Mouse (Mus musculus) left cerebral cortex, postnatal 14 days (tissue): ENCODE results near the gene Magi1. TPM values are rescaled to one million over a fixed set of nuclear protein-coding genes. Genes with fewer than 3 reads are reported as not detected.

Experiments used
- DNase-seq, 2 experiments: peaks; one replicate each; pipeline ENCODE4 v3.0.0; 2021 to 2022; ENCODE audit warnings: low spot score in 2 of 2, mixed read lengths in 1 of 2
- intact Hi-C: fragments of 180-260 bp; cut with DNase I; formaldehyde crosslinking; loops from one replicate; pipeline ENCODE4 v1.15.1; 2025
- total RNA-seq, 2 experiments: library from RNA; stranded (reverse); gene quantifications; 2 replicates each; pipeline ENCODE4 v1.2.3; 2021

The Magi1 gene
- total RNA-seq, 2 experiments from 2014 or later, result 80.0 to 80.2 TPM

- intact Hi-C loops, result loop anchor here (2.0 kb wide), 1 partner anchor 59 kb away; no protein-coding TSS in a partner anchor
Observed at GRCm38 (mm10) chr6:94139952-94140414, 143.7 kb downstream of the Magi1 start.

GRCm38 (mm10) chr6:94136693-94137092, 147.0 kb downstream of the Magi1 start:
- no peak for DNase-seq
- intact Hi-C loops, result no loop called here

More at GRCm38 (mm10) chr6:94139952-94140414, 143.7 kb downstream of the Magi1 start:
- DNase-seq, result no peak

GRCm38 (mm10) chr6:94134159-94134558, 149.6 kb downstream of the Magi1 start:
- intact Hi-C loops, result no loop called here
- DNase-seq, result no peak

GRCm38 (mm10) chr6:94131999-94132398, 151.7 kb downstream of the Magi1 start:
- DNase-seq, result no peak
- intact Hi-C loops, result no loop called here

- intact Hi-C loops, result no loop called here
- no peak for DNase-seq
Observed at GRCm38 (mm10) chr6:94130389-94130788, 153.3 kb downstream of the Magi1 start.

DNA sequence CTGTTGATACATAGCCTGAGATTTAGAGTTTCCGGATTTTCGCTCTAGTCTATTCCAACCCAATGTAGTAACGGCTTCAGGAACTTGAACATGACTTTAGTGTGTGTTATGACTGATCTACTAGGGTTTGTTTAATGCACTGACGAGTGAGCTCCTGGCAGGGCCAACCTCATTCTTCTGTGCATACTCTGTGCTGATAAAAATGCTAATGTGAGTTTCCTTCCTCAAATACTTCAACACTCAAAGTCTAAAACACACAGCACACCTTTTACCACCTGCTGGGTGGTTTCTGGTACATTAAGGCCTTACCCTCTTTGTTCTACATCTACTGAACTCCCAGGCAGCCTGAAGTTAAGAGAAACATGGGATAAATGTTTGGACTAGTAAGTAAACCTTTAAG, 157.0 kb downstream of the Magi1 start:
- intact Hi-C loops, result no loop called here
- no peak for DNase-seq

GRCm38 (mm10) chr6:94125144-94125543, 158.6 kb downstream of the Magi1 start:
- intact Hi-C loops, result no loop called here
- DNase-seq, result no peak

DNA sequence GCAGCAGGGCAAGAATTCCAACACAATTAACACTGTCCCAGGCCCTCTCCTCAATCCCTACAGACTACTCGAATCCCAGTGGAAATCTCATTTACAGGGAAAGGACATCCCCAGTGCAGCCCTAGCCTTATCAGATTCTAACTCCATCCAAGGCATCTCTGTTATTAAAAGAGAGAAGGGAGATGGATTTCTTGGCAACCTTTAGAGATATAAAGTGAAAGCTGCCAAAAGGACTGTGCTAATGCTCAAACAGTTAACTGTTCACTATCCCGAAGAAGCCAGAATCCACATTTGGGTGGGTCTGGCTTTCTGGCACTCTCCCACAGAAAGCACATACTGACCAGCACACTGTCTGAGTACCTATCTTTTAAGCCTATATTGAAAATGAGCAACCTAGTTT, 159.4 kb downstream of the Magi1 start:
- intact Hi-C loops, result no loop called here
- DNase-seq, result no peak

DNA sequence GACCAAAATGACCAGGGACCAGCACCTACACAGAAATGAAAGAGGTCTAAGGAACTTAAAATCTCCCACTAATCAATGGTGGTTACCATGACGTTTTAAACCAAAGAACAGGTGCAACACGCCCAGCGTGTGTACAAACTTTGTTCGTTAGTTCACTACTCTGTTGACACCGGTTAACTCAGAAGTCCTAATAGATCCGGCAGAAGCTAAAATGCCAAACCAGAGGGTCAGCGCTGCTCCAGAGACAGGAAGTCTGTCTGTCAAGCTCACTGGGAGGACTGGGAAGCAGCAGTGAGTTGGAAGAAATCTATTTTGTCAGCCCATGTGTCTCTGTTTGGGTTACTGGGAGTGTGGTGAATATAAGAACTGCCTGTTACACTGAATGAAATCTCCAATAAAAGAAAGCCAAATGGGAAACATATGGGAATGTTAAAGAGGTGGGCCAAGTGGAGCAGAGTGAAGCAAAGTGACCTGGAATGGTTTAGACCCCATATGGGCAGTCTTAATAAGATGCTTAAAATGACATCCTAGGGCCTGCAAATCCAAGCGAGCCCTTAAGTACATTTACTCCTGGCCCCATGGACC, 161.1 kb downstream of the Magi1 start:
- intact Hi-C loops, result no loop called here
- DNase-seq, result no peak

GRCm38 (mm10) chr6:94121488-94121887, 162.2 kb downstream of the Magi1 start:
- peak; percentile 12 to 17 for DNase-seq
- intact Hi-C loops, result no loop called here

DNA sequence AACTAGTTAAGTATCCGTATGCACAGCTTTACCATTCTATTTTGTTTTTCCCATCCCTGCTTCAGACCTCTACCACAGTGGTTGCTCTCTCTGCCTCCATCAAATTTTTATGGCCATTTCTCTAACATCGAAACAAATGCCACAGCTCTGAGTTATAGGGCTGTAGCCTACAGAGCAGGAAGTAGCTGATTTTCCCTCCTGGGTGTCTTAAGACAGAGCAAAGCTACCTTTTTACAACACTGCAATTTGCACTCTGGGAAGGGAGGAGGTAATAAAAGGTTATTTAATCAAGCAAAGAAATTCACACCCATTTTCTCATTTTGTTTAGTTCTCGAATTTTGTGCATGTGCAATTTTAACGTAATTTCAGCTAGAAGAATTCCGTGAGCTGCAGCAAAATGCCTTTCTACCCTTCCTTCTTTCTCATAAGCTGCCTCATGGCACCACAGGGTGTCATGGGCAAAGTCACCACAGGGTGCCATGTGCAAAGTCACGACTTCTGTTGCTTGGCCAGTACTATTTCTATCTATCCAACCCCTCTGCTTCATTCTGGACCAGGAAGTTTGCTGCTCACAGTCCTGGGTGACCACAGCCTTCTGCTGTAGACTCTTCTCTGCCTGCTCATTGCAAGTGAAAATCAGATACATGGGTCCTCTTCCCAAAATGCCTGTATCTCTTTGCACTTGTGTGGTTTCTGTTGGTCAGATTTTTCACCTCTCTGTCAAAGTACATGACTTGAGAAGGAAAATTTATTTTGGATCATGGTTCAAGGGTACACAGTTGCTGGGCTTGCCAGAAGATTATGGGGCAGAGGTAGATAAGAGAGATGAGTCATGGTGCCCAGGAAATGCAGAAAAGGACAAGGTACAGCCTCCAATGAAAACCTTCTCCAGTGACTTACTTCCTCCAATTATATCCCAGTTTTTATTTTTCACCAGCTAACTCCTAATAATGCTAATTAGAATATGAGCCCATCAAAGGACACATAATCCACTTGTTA, 167.0 kb downstream of the Magi1 start:
- intact Hi-C loops, result no loop called here
- DNase-seq, result no peak

DNA sequence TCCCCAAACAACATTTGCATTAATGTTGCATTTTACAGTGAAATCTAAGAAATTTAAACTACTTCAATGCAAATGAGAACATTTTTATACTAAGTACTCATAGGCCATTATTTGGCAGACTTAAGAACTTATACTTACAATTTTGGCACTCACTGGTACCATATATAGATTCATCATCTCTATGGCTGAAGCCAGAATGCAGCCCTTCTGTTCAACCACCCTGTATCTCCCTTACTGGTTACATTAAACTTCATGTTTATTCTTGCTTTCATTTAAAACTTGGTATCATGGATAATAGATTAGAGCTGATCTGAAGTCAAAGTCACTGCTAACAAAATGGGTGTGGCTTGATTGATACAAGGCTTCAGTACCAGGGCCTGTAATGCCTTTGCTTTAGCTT, 171.9 kb downstream of the Magi1 start:
- intact Hi-C loops, result no loop called here

DNA sequence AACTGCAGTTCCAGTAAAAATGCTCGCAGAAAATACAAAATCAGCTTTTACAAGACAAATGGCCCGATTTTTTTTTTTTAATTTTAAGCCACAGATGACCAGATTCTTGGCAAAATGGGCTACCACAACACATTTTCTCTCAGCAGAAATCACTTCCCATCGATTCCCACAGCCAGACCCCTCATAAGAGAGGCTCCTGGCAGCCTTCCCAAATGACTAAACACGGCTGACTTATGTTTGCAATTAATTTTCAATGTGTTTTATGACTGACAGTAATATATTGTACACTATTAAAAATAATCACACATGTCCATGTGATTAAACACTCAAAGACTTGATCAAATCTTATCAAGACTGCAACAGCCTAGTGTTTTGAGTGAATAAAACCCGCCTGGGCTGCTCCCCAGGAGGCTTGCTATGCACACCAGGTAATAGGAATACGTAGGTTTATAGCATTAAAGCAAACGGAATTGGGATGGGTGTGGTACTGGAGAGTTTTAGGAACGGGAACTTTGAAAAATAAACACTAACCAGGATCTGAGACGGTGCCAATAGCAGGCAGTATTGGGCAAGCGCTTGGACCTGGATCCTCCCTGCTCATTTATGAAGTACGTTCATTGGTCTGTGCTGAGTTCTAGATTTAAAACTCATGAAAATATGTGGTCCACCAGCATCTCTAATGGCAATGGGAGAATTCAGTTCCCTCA, 176.2 kb downstream of the Magi1 start:
- intact Hi-C loops, result no loop called here
- DNase-seq, result no peak

More for the DNA sequence above, 171.9 kb downstream of the Magi1 start:
- no peak for DNase-seq

GRCm38 (mm10) chr6:94103581-94103980, 180.1 kb downstream of the Magi1 start:
- DNase-seq, result no peak
- intact Hi-C loops, result no loop called here

DNA sequence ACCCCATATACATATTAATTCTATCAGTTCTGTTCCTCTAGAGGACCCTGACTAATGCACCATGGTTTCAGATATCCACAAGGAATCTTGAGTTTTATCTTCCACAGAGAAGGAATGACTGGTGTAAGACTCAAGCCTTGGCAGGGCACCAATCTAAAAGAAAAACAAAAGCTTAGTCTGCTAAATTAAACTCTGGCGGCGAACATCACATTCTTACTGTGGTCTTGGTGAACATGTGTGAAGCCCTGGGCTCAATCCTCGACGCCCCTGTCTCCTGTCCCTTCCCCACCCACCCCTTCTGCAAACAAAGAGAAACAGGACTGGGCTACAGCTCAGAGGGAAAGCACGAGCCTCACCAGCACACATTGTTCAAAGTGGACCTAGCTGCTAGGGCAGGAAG, 182.5 kb downstream of the Magi1 start:
- DNase-seq, result peak in 1 of 2 experiments; percentile 29

DNA sequence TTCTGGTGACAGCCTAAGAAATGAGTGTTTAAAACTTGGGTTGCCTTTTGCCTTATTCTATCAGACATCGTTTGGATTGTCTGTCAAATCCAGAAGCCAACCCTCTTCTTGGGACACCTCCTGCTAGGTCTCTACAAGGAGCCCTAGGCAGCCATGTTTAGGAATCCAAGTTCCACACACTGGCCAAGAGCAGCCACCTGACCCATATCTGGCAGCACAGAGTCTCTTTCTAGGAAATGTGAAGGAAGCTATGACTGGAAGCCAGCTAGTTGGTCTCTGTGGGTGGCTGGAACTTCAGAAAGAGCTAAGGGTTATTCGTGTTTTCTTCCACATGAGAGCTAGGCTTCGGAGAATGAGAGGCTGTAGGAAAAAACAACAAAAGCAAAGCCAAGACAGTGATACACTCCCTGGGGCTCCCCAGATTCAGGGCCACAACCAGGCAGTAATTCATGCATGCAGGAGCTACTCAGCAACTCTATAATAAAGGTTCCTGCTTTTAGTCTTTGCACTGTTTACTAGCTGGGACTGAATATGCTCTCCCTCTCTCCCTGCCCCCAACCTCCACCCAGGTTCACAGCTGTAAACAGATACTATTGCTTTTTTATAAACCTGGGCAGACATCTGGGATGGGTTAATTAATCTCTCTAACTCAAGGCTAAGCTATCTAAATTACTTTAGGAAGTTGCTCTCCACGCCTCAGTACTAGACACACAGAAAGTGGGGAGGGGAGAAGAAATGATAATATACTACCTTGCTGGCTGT, 188.6 kb downstream of the Magi1 start:
- no peak for DNase-seq
- intact Hi-C loops, result no loop called here

More for the DNA sequence above, 182.5 kb downstream of the Magi1 start:
- intact Hi-C loops, result no loop called here

GRCm38 (mm10) chr6:94092969-94093597, 190.6 kb downstream of the Magi1 start:
- DNase-seq, result no peak
- intact Hi-C loops, result no loop called here

DNA sequence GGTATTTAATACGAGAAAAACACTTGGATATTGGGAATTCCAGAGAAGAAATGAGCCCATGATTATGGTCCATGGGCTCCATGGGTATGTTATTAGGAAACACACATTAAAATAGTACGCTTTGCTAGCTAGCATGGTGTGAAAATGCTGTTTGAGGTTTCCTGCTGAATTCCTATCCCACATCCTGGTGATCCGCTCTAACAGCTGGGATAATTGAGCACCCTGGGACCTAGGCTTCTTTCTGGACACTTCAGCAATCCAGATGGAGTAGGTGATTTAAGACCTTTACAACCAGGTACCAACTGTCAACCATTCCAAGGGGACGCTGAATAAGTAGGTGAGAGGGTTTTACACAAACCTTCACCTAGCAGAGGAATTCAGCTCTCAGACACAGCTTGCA, 191.2 kb downstream of the Magi1 start:
- no peak for DNase-seq
- intact Hi-C loops, result no loop called here

- intact Hi-C loops, result no loop called here
- no peak for DNase-seq
Observed at GRCm38 (mm10) chr6:94086855-94087254, 196.9 kb downstream of the Magi1 start.
